In genomic region chr16:14947561-14947960, GRCm38 (mm10) we compare ENCODE assay signal across 12 mouse cellular contexts. TPM values are rescaled to one million over a fixed set of nuclear protein-coding genes. Genes with fewer than 3 reads are reported as not detected.
"Had no signal": no experiment of that assay in that cellular context is flagged by ENCODE, and none has a peak within 500 bp of the region (broad histone marks: within the 10 kb centered on the region; RNA-seq: fewer than 3 reads in every experiment).

No protein-coding gene starts in this region.

RNA-seq across cellular contexts. Expression of gene Efcab1, which starts 41.2 kb away (rescaled TPM):
- total RNA-seq: common myeloid progenitor, adult 5-6 weeks; gastrocnemius, adult 18-20 months; gastrocnemius, adult 2 months; gastrocnemius, adult 8-10 months; gastrocnemius, postnatal 14 days; gastrocnemius, postnatal 25 days; gastrocnemius, postnatal 36 days; granulocyte monocyte progenitor cell, adult 5-6 weeks; heart, adult 18-20 months; heart, adult 2 months; heart, adult 8-10 months had no signal
- polyA plus RNA-seq: erythroblast, embryonic 14.5 days had no signal
